Mouse (Mus musculus) lung, adult 2 months (tissue): ENCODE data around the gene Pappa2. TPM values are rescaled to one million over a fixed set of nuclear protein-coding genes. Genes with fewer than 3 reads are reported as not detected.

Source experiments
- DNase-seq: peaks from one replicate; pipeline ENCODE4 v3.0.0; 2022
- H3K4me1 ChIP-seq: fragments of 200-500 bp; 2 replicates; pipeline ENCODE4 v1.6.1; 2011; ENCODE audit warnings: low read length; ENCODE audit not compliant: control insufficient read depth, insufficient read depth
- H3K4me3 ChIP-seq: fragments of 200-500 bp; replicated peaks from 2 replicates; pipeline ENCODE3; 2011; ENCODE audit warnings: low read depth, mild to moderate bottlenecking, control low read depth, low read length; ENCODE audit errors: extremely low read depth
- CTCF ChIP-seq: fragments of 200-500 bp; IDR thresholded peaks from 2 replicates; pipeline ENCODE4 v1.5.1; 2011; ENCODE audit warnings: mild to moderate bottlenecking, low read length, control low read depth; ENCODE audit not compliant: insufficient read depth
- POLR2A ChIP-seq: fragments of 200-500 bp; IDR thresholded peaks from 2 replicates; pipeline ENCODE4 v1.6.1; 2011; ENCODE audit warnings: low read depth, mild to moderate bottlenecking, control low read depth, low read length, borderline replicate concordance; ENCODE audit errors: extremely low read depth
- WGBS: fragments of 180-500 bp; shearing (Covaris S2); methylation state at CpG from one replicate; pipeline ENCODE4 v1.1.7; 2018; 5-methylcytosine and 5-hydroxymethylcytosine counted together
- polyA plus RNA-seq: library from polyadenylated mRNA; depleted of rRNA; stranded (reverse); fragments of >200 nt; gene quantifications from 2 replicates; pipeline ENCODE4 v1.2.3, GENCODE M21; 2012

Pappa2 gene
- polyA plus RNA-seq, 1 experiment: 0.21 TPM

DNA sequence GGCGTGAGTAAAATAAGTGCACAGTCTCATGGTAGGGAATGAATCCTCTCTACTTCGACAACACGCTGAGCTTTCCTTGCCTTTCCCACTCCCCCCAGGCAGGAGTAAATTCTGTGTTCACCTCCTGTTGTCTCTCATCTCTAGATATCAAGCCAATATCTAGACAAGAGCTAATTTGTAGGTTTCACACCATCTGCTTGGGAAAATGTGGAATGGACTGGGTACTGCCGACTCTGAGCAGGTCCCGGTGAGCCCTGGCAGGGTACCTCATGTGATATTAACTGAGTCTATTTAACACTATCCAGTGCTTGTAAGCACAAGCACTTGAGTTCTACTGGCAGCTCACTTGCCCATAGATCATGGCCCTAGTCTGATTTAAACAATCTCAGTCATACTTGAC is 64.7 kb downstream of the Pappa2 start:
- TF ChIP-seq CTCF (no peak), POLR2A (no peak)
- DNase-seq: no peak
- WGBS: 91% methylated on average over 5 of the region's 5 CpGs
- Histone ChIP-seq H3K4me1 (no peaks in the 10 kb centered on the region), H3K4me3 (no peak overlapping the region)

DNA sequence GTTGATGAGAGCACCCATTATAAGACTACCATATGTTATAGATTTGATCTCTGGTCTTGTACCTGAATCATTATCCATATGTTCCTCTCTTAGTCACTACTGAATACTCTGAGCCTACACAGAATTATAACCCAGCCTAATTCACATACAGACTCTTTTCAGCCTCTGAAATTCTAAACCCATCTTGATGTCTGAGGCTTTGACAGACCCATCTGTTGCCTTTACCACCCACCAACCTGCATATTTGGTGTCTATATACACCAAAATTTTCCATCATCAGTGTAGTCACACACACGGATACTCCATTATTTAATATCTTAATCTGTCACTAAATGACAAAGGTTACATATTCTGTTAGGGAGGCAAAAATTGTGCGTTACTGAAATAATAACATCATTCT is 69.6 kb downstream of the Pappa2 start:
- DNase-seq: no peak
- Histone ChIP-seq H3K4me1 (no peaks in the 10 kb centered on the region), H3K4me3 (no peak overlapping the region)
- WGBS: 87% methylated on average over 2 of the region's 2 CpGs
- TF ChIP-seq POLR2A: no peak
- TF ChIP-seq CTCF: no peak

GRCm38 (mm10) chr1:158897339-158897738 is 83.0 kb downstream of the Pappa2 start:
- no peak overlapping the region for H3K4me3 ChIP-seq
- no peak for DNase-seq
- TF ChIP-seq POLR2A: no peak
- TF ChIP-seq CTCF: no peak

DNA sequence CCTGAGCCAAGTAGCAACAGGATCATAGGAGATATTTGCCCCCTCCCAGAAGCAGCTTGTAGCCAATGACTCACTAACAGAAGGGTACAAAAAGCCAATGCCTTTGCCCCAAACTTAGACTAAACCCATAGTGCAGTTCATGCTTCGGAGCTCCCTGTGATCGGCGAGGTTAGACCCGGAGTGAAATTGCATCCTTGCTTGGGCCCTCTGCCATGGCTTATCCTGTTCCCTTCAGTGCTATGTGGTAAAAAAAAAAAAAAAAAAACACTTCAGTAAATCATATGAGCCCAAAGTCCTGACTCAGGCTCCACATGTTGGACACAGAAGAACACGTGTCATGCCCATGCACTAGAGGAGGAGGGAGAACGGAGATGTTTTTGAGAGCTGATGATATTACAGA is 85.8 kb downstream of the Pappa2 start:
- no peak for DNase-seq
- Histone ChIP-seq H3K4me3 (no peak overlapping the region), H3K4me1 (no peaks in the 10 kb centered on the region)
- 90% methylated on average over 6 of the region's 6 CpGs for WGBS
- no peak for TF ChIP-seq POLR2A
- TF ChIP-seq CTCF: no peak

More at GRCm38 (mm10) chr1:158897339-158897738, 83.0 kb downstream of the Pappa2 start:
- H3K4me1 ChIP-seq: no peaks in the 10 kb centered on the region

DNA sequence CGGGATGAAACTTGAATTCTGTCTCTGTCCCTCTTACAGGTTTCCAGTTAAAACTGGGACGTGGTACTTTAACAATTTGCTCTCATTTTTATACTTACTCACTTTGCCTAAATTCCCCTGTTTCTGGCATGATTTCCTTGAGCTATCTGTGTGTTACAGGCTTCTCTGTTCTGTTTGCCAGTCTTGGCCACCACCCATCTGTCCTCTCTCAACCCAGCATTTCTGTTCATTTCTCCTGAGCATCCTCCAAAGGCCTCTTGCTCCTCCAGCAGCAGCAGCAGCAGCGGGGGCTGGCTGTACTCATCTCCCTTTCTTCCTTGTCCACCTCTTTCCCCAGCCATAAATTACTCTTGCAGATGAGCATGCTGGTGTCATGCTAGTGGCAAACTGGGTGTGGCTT is 104.8 kb downstream of the Pappa2 start:
- Histone ChIP-seq H3K4me1 (no peaks in the 10 kb centered on the region), H3K4me3 (no peak overlapping the region)
- no peak for DNase-seq
- no peak for TF ChIP-seq POLR2A
- TF ChIP-seq CTCF: no peak
- 58% methylated on average over 3 of the region's 3 CpGs for WGBS

- DNase-seq: no peak
- TF ChIP-seq CTCF (no peak), POLR2A (no peak)
- 67% methylated on average over 2 of the region's 2 CpGs for WGBS
- no peak overlapping the region for H3K4me3 ChIP-seq
- H3K4me1 ChIP-seq: no peaks in the 10 kb centered on the region
These were observed 105.7 kb downstream of the Pappa2 start for GRCm38 (mm10) chr1:158874552-158875077.

GRCm38 (mm10) chr1:158873631-158874030 is 106.7 kb downstream of the Pappa2 start:
- 52% methylated on average over 1 of the region's 1 CpGs for WGBS
- Histone ChIP-seq H3K4me1 (no peaks in the 10 kb centered on the region), H3K4me3 (no peak overlapping the region)
- TF ChIP-seq POLR2A (no peak), CTCF (no peak)
- DNase-seq: no peak

GRCm38 (mm10) chr1:158871401-158871800 is 108.9 kb downstream of the Pappa2 start:
- Histone ChIP-seq H3K4me3 (no peak overlapping the region), H3K4me1 (no peaks in the 10 kb centered on the region)
- TF ChIP-seq CTCF (no peak), POLR2A (no peak)
- WGBS: 85% methylated on average over 2 of the region's 2 CpGs
- no peak for DNase-seq

DNA sequence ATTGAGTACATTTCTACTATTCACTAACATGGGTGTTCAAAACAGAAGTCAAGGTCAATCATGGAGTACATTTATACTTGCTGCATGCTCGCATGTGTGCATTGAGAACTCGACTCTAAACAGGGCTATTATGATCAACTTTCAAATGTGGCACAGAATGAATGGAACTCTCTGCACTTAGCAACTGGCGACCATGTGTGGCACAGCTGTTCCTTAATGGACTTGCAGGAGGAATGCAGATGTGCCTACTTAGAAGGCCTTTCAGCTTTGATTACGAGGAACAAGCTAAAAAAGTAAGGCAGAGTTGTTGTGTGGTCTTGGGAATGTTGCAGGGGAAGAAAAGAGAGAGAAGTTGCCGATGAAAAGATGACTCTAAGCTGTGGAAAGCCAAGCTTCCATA is 120.1 kb downstream of the Pappa2 start:
- H3K4me1 ChIP-seq: no peaks in the 10 kb centered on the region
- 77% methylated on average over 5 of the region's 5 CpGs for WGBS
- TF ChIP-seq POLR2A: no peak
- no peak for TF ChIP-seq CTCF
- no peak overlapping the region for H3K4me3 ChIP-seq
- no peak for DNase-seq

DNA sequence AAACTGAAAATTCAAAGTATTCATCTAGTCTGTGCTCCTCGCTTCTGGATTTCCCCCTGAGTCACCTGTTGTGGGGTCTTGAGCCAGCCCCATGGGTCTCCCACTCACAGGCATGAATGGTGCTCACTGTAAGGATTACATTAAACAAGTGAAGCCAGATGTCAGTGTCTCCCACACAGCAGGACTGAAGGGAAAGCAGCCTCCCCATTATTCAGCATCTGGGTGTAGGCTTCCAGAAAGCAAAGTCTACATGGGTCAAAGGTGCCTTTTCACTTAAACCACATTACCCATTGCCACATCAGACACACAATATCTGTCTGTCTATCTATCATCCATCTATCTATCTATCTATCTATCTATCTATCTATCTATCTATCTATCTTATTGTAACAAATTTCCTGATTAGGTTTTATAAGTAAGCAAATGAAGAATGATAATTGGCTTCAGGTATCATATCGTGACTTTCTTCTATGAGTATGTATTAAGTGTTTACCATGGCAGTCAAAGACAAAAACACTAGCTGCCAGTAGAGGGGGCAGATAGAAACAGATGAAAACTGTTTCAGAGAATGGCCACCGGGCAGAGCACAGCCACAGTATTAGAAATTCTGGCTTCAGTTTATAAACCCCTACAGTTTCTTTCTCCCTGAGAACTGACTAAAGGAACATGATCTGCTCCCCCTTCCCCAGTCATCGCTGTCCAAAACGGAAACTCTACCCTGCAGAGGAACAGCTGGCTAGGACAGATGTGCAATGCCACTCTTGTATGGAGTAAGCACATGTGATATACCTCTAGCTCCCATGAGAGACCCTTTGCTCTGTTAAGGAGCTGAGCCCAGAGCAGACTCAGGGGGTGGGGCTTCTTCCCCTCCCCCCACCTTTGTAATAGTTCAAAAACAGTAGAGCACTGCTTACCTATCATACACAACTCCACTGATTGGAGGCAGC is 126.1 kb downstream of the Pappa2 start:
- no peaks in the 10 kb centered on the region for H3K4me1 ChIP-seq
- no peak for TF ChIP-seq POLR2A
- no peak for TF ChIP-seq CTCF
- DNase-seq: no peak
- no peak overlapping the region for H3K4me3 ChIP-seq
- WGBS: 53% methylated on average over 5 of the region's 5 CpGs
